Mouse (Mus musculus) urinary bladder, postnatal 14 days (tissue): ENCODE data around the gene Rnf157.
"Not testable (repeated sequence)": the region's sequence is repeated elsewhere in the genome, so short reads cannot be mapped to it uniquely, and the experiment has no call there.

Experiments used
- DNase-seq: peaks from one replicate; pipeline ENCODE4 v3.0.0; 2021; ENCODE audit warnings: low spot score

The Rnf157 gene

DNA sequence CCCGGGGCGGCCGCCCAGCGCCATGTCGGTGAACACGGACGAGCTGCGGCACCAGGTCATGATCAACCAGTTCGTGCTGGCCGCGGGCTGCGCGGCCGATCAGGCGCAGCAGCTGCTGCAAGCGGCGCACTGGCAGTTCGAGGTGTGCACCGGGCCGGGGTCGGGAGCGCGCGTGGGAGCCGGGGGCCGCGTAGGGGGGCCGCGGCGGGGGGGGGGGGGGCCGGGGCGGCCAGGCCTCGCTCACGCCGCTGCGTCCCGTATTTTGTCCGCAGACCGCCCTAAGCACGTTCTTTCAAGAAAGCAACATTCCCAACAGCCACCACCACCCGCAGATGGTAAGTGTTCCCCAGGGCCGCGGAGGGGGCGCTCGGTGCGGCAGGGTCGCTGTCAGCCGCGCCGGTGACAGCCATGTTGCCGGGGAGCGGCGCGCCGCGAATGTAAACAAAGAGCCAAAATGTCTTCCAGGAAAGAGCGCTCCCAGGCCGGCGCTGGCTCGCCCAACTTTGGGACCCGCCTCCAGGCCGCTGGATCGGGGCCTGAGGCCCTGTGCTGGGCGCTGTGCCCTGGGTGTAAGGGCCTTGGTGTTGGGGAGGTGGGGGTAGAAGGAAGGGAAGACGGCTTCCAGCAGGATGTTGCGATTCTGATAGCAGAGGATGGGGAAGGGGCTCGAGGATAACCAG, 21.6 kb upstream of the Rnf157 start:
- peak; percentile 78 for DNase-seq

DNA sequence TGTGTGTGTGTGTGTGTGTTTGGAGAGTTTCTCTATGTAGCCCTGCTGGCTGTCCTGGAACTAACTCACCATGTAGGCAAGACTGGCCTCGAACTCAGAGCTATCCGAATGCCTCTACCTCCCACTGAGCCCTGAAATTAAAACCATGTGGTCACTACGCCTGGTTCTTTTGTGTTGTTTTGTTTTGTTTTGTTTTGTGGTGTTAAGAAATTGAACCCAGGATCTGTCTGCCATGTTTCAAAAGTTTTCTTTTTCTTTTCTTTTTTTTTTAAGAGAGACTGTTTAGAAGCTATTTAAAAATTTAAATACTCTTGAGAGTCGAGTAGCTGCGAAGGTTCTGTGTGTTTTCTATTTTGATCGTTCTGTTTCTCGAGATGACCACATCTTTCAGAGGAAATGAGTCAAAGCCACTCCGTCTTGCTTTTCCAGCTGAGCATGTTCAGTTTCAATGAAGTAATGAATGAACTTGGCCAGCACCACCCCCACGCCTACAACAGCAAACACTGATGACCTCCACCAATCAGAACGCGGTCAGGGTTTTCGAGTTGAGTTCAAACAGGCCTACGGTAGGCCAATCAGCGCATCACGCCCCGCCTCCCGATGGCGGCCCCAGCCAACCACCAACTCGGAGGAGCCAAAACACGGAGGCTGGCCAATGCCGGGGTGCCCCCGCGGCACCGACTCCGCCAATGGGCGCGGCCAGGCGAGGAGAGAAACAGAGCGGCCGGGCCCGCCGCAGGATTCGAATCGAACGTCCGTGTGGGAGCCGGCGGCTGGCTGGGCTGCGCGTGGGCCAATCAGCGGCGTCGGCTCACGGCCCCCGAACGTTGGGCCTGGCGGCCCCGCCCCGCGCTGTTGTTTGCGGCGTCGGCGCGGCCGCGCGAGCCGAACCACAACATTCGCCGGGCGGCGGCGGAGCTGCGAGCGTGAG, 20.8 kb upstream of the Rnf157 start, which contains the start of gene Ubald2:
TSS of gene Ubald2 (plus strand) at position 739 of the 931 bp plus-strand sequence.
- DNase-seq = peak; percentile 99

DNA sequence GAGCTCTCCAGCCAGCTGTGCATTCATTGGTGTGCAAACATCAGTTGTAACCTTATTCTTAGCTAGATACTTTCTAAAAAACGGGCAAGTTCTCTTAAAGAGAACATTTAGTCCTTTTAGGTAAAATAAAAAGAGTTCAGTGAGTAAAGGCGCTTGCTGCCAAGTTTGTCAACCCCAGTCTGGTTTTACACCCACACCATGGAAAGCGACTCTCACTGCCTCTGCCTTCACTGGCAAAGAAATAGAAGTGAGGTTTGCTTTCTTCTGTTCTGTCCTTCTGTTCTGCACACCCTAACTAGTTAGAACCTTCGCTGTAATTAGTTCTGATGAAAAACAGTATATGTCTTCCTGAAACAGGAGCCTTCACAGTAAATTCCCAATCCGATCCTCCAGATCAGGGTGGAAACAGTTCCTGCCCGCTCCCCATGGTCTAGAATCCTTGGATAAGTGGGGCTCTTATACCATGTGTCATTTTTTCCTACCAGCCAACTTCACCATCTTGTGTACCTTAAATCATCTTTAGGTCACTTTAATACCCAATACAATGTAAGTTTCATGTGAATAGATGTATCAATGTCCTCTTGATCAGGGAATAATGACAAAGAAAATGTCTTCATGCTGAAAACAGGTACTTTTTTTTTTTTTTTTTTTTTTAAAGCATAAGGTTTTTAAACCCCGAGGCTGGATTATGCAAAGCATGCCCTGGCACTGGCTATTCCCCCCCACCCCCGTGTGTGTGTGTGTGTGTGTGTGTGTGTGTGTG, 19.9 kb upstream of the Rnf157 start:
- no peak for DNase-seq

DNA sequence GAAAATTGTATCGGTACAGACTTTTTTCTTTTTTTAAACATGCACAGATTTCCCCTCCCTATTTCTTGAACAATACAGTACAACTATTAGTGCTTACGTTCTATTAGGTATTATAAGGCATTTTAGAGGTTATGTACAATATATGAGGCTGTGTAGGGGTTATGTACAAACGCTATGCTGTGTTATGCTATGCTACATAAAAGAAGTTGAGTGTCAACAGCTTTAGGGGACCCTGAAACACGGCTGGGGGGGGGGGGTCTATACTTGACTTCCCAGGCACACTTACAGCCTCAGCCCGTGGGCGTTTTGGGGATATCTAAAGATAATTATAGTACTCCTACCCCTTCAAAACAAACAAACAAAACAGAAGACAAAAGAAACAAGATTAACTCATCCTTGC, 19.3 kb upstream of the Rnf157 start:
- no peak for DNase-seq

DNA sequence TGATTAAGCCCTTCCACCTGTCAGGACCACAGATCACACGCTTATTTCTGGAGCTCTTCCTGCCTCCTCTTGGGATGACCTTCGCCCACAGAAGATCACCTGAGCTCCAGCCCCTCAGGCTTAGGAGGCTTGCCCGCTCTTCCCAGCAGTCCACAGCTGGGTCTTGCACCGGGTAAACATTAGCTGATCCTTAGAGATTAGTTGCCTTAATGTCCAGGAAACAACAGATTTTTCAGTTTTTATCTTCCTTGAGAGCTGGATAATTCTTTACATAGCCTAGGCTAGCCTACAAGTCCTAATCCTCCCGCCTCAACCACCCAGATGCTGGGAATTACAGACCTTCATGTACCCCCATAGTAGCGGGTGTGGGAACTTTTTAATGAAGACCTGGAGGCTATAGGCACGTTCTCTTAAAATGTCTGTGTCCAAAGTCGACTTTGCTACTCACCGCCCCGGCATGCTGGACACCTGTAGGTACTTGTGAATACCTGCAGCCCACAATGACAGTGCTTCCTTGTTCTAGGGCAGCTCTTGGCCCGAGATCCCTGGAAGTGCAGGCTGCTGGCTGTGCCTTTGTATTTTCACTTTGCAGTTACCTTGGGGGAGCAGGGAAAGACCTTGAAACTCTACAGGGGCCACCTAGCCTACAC, 18.7 kb upstream of the Rnf157 start:
- peak; percentile 81 for DNase-seq

DNA sequence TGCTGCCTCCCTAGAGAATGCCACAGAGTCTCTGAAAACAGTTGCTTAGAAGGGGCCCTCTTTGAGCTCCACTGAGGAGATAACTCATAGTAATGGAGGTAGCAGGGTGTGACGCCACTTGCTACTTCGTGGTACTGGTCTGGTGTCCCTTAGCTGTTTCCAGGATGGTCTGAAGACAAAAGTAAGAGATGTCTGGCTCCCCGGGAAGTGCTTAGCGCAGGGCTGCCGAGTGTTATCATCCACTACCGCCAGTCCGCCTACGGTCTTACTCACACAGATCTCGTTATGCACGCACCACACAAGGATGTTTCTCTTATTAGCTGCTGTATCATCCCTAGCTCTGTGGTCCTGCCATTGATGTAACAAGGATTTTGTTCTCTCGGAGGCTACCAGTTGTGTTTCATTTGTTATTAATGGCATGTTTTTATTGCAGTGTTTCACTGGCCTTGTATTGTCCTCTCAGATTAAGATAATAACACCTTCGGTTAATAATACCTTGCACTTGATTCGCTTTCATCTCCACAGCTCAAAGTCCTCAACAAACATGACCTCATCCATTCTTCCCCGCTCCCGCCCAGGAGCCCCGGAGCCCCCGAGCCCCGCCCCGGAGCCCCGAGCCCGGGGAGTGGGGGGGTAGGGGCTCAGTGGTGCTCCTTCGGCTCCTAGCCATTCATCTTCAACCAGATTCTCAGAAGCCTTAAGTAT, 18.0 kb upstream of the Rnf157 start:
- DNase-seq = no peak

DNA sequence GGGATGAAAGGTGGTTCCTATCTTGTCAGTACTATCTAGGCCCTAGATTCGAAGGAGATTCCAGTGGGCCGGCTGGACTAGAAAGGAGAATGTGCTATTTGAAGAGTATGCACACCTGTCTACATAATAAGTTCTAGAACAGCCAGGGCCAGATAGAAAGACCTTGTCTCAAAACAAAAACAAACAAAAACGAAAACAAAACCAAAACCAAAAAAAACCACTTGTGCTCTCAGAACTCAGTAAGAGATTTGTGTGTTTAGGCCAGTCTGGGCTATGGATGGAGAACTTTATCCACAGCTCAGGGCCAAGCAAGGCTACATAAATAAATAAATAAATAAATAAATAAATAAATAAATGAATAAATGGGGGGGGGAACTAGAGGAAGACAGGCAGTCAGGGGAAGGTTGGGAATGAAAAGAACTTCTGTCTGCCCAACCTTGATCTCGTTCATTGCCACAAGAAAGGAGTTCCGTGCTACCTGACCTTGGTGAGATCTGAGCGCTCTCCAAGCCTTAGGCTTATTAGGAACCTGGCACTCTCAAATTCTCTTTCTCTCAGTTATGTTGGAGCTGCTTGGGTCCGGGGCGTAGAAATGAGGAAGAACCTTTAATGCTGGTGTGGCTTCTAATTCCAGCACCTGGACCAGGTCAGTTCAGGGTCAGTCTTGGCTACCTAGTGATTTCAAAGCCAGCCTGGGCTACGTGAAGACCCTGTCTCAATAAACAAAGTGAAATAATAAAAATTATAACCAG, 17.2 kb upstream of the Rnf157 start:
- DNase-seq = no peak

DNA sequence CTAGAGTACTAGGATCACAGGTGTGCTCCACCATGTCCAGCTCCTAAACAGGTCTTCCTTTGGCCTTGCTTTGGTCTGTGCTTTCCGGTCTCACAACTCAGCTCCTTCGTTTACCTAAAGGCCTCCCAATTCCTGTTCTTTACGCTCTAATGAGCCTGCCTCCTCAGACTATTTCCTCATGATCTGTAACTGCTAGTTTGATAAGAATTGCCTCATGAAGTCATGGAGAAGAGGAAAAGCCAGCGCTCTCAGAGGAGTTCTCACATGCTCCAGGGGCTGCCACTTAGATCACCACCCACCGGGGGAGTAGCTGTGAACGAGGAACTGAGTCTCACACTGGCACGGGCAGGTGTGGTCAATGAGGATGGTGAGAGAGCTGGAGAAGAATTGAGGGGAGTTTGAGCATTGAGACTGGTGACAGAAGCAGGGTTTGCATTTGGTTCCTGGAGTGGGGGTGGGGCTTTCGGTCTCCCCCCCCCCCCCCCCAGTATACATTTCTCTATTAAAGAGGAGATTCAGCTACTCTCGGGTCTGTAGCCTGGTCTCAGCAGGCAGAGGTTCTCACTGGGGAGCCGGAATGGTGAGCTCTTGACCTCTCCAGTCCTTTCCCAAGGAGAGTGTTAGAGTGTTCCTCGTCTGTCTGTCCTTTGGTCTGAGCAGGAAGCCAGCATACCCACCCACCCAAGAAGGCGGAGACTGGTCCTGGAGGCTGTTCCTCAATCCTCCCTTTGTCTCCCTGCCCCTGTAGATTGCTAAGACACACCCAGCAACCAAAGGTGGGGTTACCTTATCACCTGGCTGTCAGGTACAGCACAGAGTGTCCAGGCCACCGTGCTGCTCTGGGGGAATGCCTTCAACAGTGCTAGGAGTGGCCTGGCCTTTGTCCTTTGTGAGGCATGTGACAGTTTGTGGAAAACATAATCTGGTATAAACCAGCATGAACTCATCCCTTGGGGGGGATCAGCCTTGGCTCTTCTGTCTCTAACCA, 16.3 kb upstream of the Rnf157 start:
- DNase-seq = no peak

DNA sequence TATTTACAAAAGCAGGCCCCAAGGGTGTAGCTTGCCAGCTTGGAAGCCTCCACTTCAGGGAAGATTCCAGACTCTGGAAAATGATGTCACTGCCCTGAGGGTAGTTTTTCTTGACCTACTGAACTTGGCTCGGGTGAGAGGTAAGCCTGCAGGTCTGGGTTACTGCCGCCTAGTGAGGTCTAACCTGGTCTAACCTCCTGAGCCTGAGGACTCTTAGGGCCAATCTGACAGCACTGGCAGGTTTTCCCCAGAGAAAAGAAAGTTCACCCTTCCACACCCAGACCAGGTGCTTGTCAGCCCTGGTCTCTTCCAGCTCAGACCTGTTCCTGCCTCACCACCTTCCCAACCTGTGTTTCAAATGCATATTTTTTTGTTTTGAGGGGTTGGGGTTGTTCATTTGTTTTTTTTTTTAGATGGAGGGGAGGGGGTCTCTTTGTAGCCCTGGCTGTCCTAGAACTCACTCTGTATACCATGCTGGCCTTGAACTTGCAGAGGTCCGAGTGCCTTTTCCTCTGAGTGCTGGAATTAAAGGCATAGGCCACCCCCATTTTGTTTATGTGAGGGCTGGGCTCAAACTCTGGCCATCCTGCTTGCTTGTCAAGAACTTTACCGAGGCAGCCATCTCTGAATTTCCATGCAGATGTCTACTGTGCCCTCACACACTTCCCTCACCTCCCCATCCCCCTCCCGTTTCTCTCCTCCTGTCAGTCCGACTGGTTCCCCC, 14.2 kb upstream of the Rnf157 start:
- no peak for DNase-seq

DNA sequence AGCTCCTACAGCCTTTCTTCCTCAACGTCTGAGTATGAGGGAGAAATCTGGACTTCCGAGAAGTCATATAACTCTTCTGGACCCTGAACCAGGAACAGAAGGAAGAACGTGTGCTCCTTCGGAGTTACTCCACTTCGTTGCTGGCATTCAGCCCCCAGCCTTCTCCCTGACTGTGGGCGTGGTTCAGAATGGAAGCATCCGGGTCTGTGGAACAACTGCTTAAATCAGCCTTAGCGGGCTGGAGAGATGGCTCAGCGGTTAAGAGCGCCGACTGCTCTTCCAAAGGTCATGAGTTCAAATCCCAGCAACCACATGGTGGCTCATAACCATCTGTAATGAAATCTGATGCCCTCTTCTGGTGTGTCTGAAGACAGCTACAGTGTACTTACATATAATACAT, 13.5 kb upstream of the Rnf157 start:
- DNase-seq = not testable (repeated sequence)

DNA sequence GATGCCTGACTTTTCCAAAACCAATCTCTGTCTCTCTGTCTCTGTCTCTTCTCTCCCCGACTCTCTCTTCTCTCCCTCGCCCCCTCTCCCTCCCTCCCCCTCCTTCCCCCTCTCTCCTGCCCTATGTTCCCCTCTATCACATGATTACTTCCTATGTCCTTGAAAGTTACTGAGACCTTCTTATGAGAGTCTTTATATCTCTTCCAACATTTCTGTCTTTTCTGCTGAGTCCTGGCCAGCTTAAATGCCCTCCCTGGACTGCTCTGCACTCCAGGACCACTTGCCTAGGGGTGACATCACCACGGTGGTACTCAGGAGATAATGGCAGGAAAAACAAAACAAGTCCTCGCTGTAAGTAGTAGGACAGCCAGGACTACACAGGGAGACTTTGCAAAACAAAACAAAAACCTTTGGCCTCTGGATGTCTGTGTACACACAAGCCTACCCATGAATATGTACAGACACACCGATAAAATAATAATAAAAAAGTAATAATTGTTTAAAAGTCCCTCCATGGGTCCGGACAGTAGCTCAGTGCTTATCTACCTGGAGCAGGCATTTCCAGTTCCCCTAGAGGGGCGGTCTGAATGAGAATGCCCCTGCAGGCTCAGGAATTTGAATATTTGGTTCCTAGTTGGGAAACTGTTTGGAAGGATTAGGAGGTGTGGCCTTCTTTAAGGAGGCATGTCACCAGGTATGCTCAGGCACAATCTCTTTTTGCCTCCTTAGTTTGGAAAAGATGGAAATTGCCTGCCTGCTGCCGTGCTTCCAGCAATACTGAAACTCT, 12.0 kb upstream of the Rnf157 start:
- no peak for DNase-seq

DNA sequence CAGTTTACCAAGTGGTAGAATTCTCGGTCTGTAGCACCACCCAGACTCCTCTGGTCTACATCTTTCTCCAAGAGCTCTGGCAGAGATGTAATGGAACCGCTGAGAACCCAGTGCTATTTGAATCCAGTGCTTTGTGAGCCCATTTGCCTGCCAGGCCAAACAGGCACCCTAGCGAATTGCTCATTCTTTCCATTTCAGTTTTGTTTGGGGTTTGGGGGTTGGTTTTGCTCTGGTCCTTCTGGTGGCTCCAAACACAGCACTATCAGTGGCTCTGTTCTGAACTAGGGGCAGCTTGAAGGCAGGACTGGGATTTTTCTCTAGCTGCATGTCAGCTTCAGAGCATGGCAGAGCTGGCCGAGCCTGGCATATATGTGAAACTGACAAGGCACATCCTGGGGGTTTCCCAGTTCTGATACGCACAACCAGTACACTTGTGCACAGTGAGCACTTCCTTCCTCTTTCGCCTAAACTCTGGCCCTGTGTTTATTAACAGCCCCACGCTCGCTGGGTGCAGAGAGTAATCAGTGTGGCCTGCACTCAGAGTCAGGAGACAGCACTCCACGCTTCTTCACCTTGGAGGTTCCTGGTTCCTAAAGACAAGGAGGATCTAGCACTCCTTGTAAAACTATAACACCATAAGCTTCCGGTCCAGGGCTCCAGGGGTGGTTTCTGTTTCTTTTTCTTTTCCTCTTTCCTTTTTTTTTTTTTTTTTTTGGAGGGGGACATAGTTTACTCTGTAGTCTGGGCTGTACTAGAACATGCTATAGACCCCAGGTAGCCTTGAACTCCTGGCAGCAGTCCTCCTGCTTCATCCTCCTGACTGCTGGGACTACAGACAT, 11.2 kb upstream of the Rnf157 start:
- DNase-seq = no peak

DNA sequence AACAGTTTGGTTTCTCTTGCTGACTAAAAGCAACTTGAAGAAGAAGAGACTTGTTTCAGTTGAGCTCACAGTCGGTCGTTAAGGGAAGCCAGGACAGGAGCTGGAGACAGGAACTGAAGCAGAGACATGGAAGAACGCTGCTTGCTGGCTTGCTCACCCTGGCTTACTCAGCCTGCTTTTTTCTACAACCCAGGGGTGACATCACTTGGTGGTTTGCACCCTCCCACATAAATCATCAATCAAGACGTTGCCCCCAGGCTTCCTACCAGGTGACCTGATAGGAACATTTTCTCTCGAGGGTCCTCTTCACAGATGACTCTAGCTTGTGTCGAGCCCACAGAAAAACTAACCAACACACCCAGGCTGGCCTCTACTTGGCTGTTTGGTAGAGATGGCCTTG, 10.4 kb upstream of the Rnf157 start:
- DNase-seq = no peak

DNA sequence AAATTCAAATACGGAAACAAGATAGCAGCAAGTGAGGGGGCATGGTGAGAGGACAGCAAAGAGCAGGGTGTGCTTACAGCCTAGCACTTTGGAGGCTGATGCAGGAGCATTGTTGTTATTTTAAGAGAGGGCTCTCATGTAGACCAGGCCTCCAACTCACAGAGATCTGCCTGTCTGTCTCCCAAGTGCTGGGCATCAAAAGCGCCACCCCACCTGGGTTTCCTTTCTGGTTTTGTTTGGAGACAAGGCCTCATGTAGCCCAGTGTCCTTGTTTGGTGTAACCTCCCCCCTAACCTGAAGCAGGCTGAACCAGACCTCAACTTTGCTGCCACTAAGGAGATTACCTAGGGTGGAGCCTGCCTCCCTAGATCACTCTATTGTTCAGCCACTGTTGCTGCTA, 9.7 kb upstream of the Rnf157 start:
- no peak for DNase-seq

DNA sequence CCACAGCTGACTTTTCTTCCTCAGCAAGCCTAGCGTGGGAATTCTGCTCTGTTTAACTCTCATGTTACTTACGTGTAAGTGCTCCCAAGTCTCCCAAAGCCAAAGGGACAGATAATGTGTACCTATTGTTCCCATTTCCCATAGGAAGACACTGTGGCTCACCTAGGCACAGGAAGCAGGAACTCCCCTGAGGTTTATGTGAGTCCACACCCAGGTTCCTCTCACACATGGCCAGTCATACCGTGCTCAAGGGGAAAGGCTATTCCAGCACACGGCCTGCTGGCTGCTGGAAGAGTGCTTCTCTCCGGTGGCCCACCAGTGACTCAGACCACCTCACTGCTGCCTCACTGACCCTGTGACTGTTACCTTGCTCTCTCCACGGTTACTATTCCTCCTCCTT, 8.3 kb upstream of the Rnf157 start:
- no peak for DNase-seq

DNA sequence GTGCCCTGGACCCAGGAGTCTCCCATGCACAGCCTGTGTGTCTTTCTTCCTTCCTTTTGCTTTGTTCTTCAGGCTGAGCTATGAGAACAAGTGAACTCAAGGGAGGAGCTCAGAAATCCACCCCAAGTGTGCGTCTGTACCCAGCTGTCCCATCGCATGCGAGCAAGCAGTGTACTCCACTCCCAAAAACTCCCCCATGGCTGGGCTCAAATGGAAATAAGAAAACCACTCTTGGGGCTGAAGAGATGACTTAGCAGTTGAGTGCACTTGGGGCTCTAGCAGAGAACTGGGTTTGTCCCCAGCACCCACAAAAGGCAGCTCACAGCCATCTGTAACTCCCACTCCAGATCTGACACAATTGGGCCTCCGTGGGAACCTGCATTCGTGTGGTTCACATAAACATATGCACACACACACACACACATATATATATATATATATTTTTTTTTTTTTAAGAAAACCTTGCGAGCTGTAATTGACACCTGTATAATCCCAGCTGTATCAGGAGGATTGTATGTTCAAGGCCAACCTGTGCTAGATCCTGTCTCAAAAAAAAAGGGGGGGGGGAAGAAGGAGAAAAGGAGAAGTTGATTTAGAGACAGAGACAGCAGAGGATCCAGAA, 6.1 kb upstream of the Rnf157 start:
- no peak for DNase-seq
